Mouse (Mus musculus) heart, adult 2 months (tissue): ENCODE measurements at regions not wholly inside any gene's neighbourhood (a gene's known extent, or its start where the extent isn't known, plus 50 kb on each side); places are given as distances from the start of the nearest gene placed in this dataset.

ENCODE experiments used
- CTCF ChIP-seq: fragments of 200-600 bp; IDR thresholded peaks from 2 replicates; pipeline ENCODE4 v1.8.1; 2022; ENCODE audit warnings: antibody characterized with exemption, mild to moderate bottlenecking, moderate library complexity
- EP300 ChIP-seq: fragments of 200-500 bp; IDR thresholded peaks from 2 replicates; pipeline ENCODE4 v1.6.1; 2011; ENCODE audit warnings: low read depth, low read length, control low read depth; ENCODE audit not compliant: insufficient read depth
- POLR2A ChIP-seq: fragments of 200-500 bp; IDR thresholded peaks from 2 replicates; pipeline ENCODE4 v1.6.1; 2011; ENCODE audit warnings: mild to moderate bottlenecking, low read depth, low read length, control low read depth; ENCODE audit not compliant: insufficient read depth

DNA sequence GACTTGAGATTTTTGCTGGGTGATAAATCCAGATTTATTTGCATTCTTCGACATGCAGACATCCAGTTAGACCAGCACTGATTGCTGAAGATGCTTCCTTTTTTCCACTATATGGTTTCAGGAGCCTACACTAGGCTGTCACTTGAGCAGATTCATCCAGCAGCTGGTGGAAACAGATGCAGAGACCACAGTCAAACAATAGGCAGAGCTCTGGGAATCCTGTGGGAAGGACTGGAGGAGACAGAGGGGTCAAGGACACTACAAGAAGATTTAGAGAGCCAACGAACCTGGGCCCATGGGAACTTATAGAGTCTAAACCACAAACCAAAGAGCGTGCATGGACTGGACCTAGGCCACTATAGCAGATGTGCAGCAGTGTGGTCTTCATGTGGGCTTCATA, 177.4 kb upstream of the Agr3 start:
- TF ChIP-seq POLR2A = no peak
- no peak for TF ChIP-seq CTCF
- no peak for TF ChIP-seq EP300
